Mouse (Mus musculus): ENCODE results near the gene Clcf1. TPM values are rescaled to one million over a fixed set of nuclear protein-coding genes. Genes with fewer than 3 reads are reported as not detected.
A peak's percentile ranks its signal among the peaks of the same experiment; 100 is the strongest.
"Not testable (repeated sequence)": the region's sequence is repeated elsewhere in the genome, so short reads cannot be mapped to it uniquely, and the experiment has no call there.

Gene Clcf1
- polyA plus RNA-seq, 1 experiment from 2014 or later: 5.9 TPM

GRCm38 (mm10) chr19:4231253-4232185, 17.5 kb downstream of the Clcf1 start, which contains the start of gene Pold4:
Pold4 (plus strand) TSS chr19:4231899.
- 12% methylated on average over 26 of the region's 26 CpGs for WGBS
- peak; percentile 91 for ATAC-seq
- H3K9me3 ChIP-seq (ENCODE audit: control insufficient read depth, low read length): no peaks in the 10 kb centered on the region
- H3K36me3 ChIP-seq (ENCODE audit: control insufficient read depth, insufficient read depth, low read length): no peaks in the 10 kb centered on the region
- peak within 1 kb of the TSS; percentile 62 for H3K4me3 ChIP-seq (ENCODE audit: low read length)
- H3K4me2 ChIP-seq (ENCODE audit: low read depth, low read length): peak within 1 kb of the TSS; percentile 80
- peak within 1 kb of the TSS; percentile 85 for H3K27ac ChIP-seq (ENCODE audit: low read length)
- no peaks in the 10 kb centered on the region for H3K27me3 ChIP-seq (replicated peaks; ENCODE audit: control insufficient read depth, insufficient read depth, low read length)
- peak within 1 kb of the TSS; percentile 72 for H3K9ac ChIP-seq (ENCODE audit: low read depth, low read length)
- H3K4me1 ChIP-seq (ENCODE audit: control insufficient read depth, insufficient read depth, low read length): peaks cover 32% of the 10 kb centered on the region

GRCm38 (mm10) chr19:4232186-4232572, 18.1 kb downstream of the Clcf1 start:
- H3K27ac ChIP-seq (ENCODE audit: low read length): peak overlapping the region; percentile 84
- H3K9ac ChIP-seq (ENCODE audit: low read depth, low read length): peak overlapping the region; percentile 72
- no peaks in the 10 kb centered on the region for H3K27me3 ChIP-seq (replicated peaks; ENCODE audit: control insufficient read depth, insufficient read depth, low read length)
- peaks cover 32% of the 10 kb centered on the region for H3K4me1 ChIP-seq (ENCODE audit: control insufficient read depth, insufficient read depth, low read length)
- H3K4me3 ChIP-seq (ENCODE audit: low read length): peak overlapping the region; percentile 62
- H3K9me3 ChIP-seq (ENCODE audit: control insufficient read depth, low read length): no peaks in the 10 kb centered on the region
- 16% methylated on average over 2 of the region's 2 CpGs for WGBS
- H3K4me2 ChIP-seq (ENCODE audit: low read depth, low read length): peak overlapping the region; percentile 80
- ATAC-seq: peak; percentile 26
- no peaks in the 10 kb centered on the region for H3K36me3 ChIP-seq (ENCODE audit: control insufficient read depth, insufficient read depth, low read length)

- Histone ChIP-seq H3K27me3 (replicated peaks; ENCODE audit: control insufficient read depth, insufficient read depth, low read length) (no peaks in the 10 kb centered on the region), H3K27ac (ENCODE audit: low read length) (peak overlapping the region; percentile 84; the same call in 1 of the 2 replicates), H3K36me3 (ENCODE audit: control insufficient read depth, insufficient read depth, low read length) (no peaks in the 10 kb centered on the region), H3K9me3 (ENCODE audit: control insufficient read depth, low read length) (0 out of 2 replicates have a peak, but pooled peaks cover 2% of the 10 kb centered on the region), H3K4me3 (ENCODE audit: low read length) (peak overlapping the region; percentile 62; the same call in 1 of the 2 replicates), H3K9ac (ENCODE audit: low read depth, low read length) (peak overlapping the region; percentile 72; the same call in 1 of the 2 replicates), H3K4me2 (ENCODE audit: low read depth, low read length) (peak overlapping the region; percentile 80), H3K4me1 (ENCODE audit: control insufficient read depth, insufficient read depth, low read length) (peaks cover 29% of the 10 kb centered on the region)
- WGBS: 81% methylated on average over 7 of the region's 7 CpGs
- ATAC-seq: no peak
These were observed 18.6 kb downstream of the Clcf1 start for GRCm38 (mm10) chr19:4232651-4233050.

GRCm38 (mm10) chr19:4234548-4234947, 20.5 kb downstream of the Clcf1 start:
- no peak for ATAC-seq

GRCm38 (mm10) chr19:4240247-4240668, 26.2 kb downstream of the Clcf1 start:
- WGBS: 57% methylated on average over 8 of the region's 8 CpGs
- H3K9ac ChIP-seq (ENCODE audit: low read depth, low read length): no peak overlapping the region
- no peak for ATAC-seq
- H3K4me2 ChIP-seq (ENCODE audit: low read depth, low read length): no peak overlapping the region
- no peaks in the 10 kb centered on the region for H3K4me1 ChIP-seq (ENCODE audit: control insufficient read depth, insufficient read depth, low read length)
- no peak overlapping the region for H3K4me3 ChIP-seq (ENCODE audit: low read length)
- H3K27ac ChIP-seq (ENCODE audit: low read length): no peak overlapping the region
- no peaks in the 10 kb centered on the region for H3K36me3 ChIP-seq (ENCODE audit: control insufficient read depth, insufficient read depth, low read length)
- no peaks in the 10 kb centered on the region for H3K27me3 ChIP-seq (replicated peaks; ENCODE audit: control insufficient read depth, insufficient read depth, low read length)
- 0 out of 2 replicates have a peak, but pooled peaks cover 2% of the 10 kb centered on the region for H3K9me3 ChIP-seq (ENCODE audit: control insufficient read depth, low read length)

More at GRCm38 (mm10) chr19:4234548-4234947, 20.5 kb downstream of the Clcf1 start:
- H3K9ac ChIP-seq (ENCODE audit: low read depth, low read length): no peak overlapping the region
- no peaks in the 10 kb centered on the region for H3K27me3 ChIP-seq (replicated peaks; ENCODE audit: control insufficient read depth, insufficient read depth, low read length)
- WGBS: 71% methylated on average over 4 of the region's 4 CpGs
- H3K4me2 ChIP-seq (ENCODE audit: low read depth, low read length): no peak overlapping the region
- H3K4me3 ChIP-seq (ENCODE audit: low read length): no peak overlapping the region
- H3K4me1 ChIP-seq (ENCODE audit: control insufficient read depth, insufficient read depth, low read length): peaks cover 19% of the 10 kb centered on the region
- 0 out of 2 replicates have a peak, but pooled peaks cover 2% of the 10 kb centered on the region for H3K9me3 ChIP-seq (ENCODE audit: control insufficient read depth, low read length)
- H3K36me3 ChIP-seq (ENCODE audit: control insufficient read depth, insufficient read depth, low read length): no peaks in the 10 kb centered on the region
- no peak overlapping the region for H3K27ac ChIP-seq (ENCODE audit: low read length)

- Histone ChIP-seq H3K4me2 (ENCODE audit: low read depth, low read length) (no peak overlapping the region), H3K4me1 (ENCODE audit: control insufficient read depth, insufficient read depth, low read length) (no peaks in the 10 kb centered on the region), H3K36me3 (ENCODE audit: control insufficient read depth, insufficient read depth, low read length) (no peaks in the 10 kb centered on the region), H3K9ac (ENCODE audit: low read depth, low read length) (no peak overlapping the region), H3K9me3 (ENCODE audit: control insufficient read depth, low read length) (0 out of 2 replicates have a peak, but pooled peaks cover 1% of the 10 kb centered on the region), H3K27ac (ENCODE audit: low read length) (no peak overlapping the region), H3K27me3 (replicated peaks; ENCODE audit: control insufficient read depth, insufficient read depth, low read length) (no peaks in the 10 kb centered on the region), H3K4me3 (ENCODE audit: low read length) (no peak overlapping the region)
- WGBS: 56% methylated on average over 3 of the region's 3 CpGs
- ATAC-seq: no peak
These were observed 28.4 kb downstream of the Clcf1 start for GRCm38 (mm10) chr19:4242416-4242815.

- no peaks in the 10 kb centered on the region for H3K36me3 ChIP-seq (ENCODE audit: control insufficient read depth, insufficient read depth, low read length)
- H3K27me3 ChIP-seq (replicated peaks; ENCODE audit: control insufficient read depth, insufficient read depth, low read length): no peaks in the 10 kb centered on the region
- 80% methylated on average over 6 of the region's 6 CpGs for WGBS
- H3K4me2 ChIP-seq (ENCODE audit: low read depth, low read length): no peak overlapping the region
- no peak overlapping the region for H3K4me3 ChIP-seq (ENCODE audit: low read length)
- no peaks in the 10 kb centered on the region for H3K9me3 ChIP-seq (ENCODE audit: control insufficient read depth, low read length)
- H3K27ac ChIP-seq (ENCODE audit: low read length): no peak overlapping the region
- no peaks in the 10 kb centered on the region for H3K4me1 ChIP-seq (ENCODE audit: control insufficient read depth, insufficient read depth, low read length)
- no peak overlapping the region for H3K9ac ChIP-seq (ENCODE audit: low read depth, low read length)
- ATAC-seq: no peak
These were observed 30.7 kb downstream of the Clcf1 start for GRCm38 (mm10) chr19:4244775-4245174.

GRCm38 (mm10) chr19:4247010-4247409, 33.0 kb downstream of the Clcf1 start:
- no peaks in the 10 kb centered on the region for H3K4me1 ChIP-seq (ENCODE audit: control insufficient read depth, insufficient read depth, low read length)
- H3K4me3 ChIP-seq (ENCODE audit: low read length): no peak overlapping the region
- no peak overlapping the region for H3K9ac ChIP-seq (ENCODE audit: low read depth, low read length)
- H3K27me3 ChIP-seq (replicated peaks; ENCODE audit: control insufficient read depth, insufficient read depth, low read length): no peaks in the 10 kb centered on the region
- H3K36me3 ChIP-seq (ENCODE audit: control insufficient read depth, insufficient read depth, low read length): no peaks in the 10 kb centered on the region
- H3K9me3 ChIP-seq (ENCODE audit: control insufficient read depth, low read length): no peaks in the 10 kb centered on the region
- H3K27ac ChIP-seq (ENCODE audit: low read length): no peak overlapping the region
- 60% methylated on average over 1 of the region's 1 CpGs for WGBS
- no peak overlapping the region for H3K4me2 ChIP-seq (ENCODE audit: low read depth, low read length)
- no peak for ATAC-seq

- H3K9ac ChIP-seq (ENCODE audit: low read depth, low read length); H3K27me3 ChIP-seq (replicated peaks; ENCODE audit: control insufficient read depth, insufficient read depth, low read length); H3K36me3 ChIP-seq (ENCODE audit: control insufficient read depth, insufficient read depth, low read length); H3K4me2 ChIP-seq (ENCODE audit: low read depth, low read length); H3K4me1 ChIP-seq (ENCODE audit: control insufficient read depth, insufficient read depth, low read length); H3K4me3 ChIP-seq (ENCODE audit: low read length); H3K9me3 ChIP-seq (ENCODE audit: control insufficient read depth, low read length); H3K27ac ChIP-seq (ENCODE audit: low read length): not testable (repeated sequence)
- peak; percentile 80 for ATAC-seq
- WGBS: 49% methylated on average over 1 of the region's 1 CpGs
These were observed 34.6 kb downstream of the Clcf1 start for GRCm38 (mm10) chr19:4248683-4249082.
